Mouse (Mus musculus) adrenal gland, postnatal 36 days (tissue): ENCODE data around the gene Myo1h. TPM values are rescaled to one million over a fixed set of nuclear protein-coding genes. Genes with fewer than 3 reads are reported as not detected.

Experiments
- DNase-seq, 2 experiments: peaks; one replicate each; pipeline ENCODE4 v3.0.0; 2021; ENCODE audit warnings: mixed read lengths in 1 of 2
- long read RNA-seq, 2 experiments: library from polyadenylated mRNA; stranded (forward); transcript quantifications; one replicate each; pipeline ENCODE4 v2.0.0; 2021; ENCODE audit warnings: borderline sequencing depth in 2 of 2
- total RNA-seq, 2 experiments: library from RNA; stranded (reverse); gene quantifications; 2 replicates each; pipeline ENCODE4 v1.2.3; 2021

Myo1h gene
- total RNA-seq, result under 1 TPM in 1 of 2 experiments, not detected in 1; 0.26 TPM
- long read RNA-seq, experiment 1, result 0 reads
- long read RNA-seq, experiment 2, result 0 reads

GRCm38 (mm10) chr5:114288874-114289273 is at the start of gene Myo1h:
Gene Myo1h, plus strand, starts transcription at chr5:114289166.
- DNase-seq, result no peak

- no peak for DNase-seq
These were observed 49.2 kb upstream of the Myo1h start for GRCm38 (mm10) chr5:114239737-114240136.

GRCm38 (mm10) chr5:114246465-114246864 is 42.5 kb upstream of the Myo1h start:
- no peak for DNase-seq

- DNase-seq, result peak; percentile 71 to 81
These were observed 40.8 kb upstream of the Myo1h start for GRCm38 (mm10) chr5:114248174-114248589.

- no peak for DNase-seq
These were observed 29.5 kb upstream of the Myo1h start for GRCm38 (mm10) chr5:114259495-114259894.

GRCm38 (mm10) chr5:114261494-114261893 is 27.5 kb upstream of the Myo1h start:
- DNase-seq, result no peak

- no peak for DNase-seq
These were observed 24.9 kb upstream of the Myo1h start for GRCm38 (mm10) chr5:114264030-114264459.

- no peak for DNase-seq
These were observed 24.2 kb upstream of the Myo1h start for GRCm38 (mm10) chr5:114264791-114265190.

GRCm38 (mm10) chr5:114268646-114269045 is 20.3 kb upstream of the Myo1h start:
- DNase-seq, result no peak

- no peak for DNase-seq
These were observed 19.5 kb upstream of the Myo1h start for GRCm38 (mm10) chr5:114269499-114269898.

- peak; percentile 18 to 41 for DNase-seq
These were observed 19.0 kb upstream of the Myo1h start for GRCm38 (mm10) chr5:114269984-114270383.

- DNase-seq, result peak in 1 of 2 experiments; percentile 24
These were observed 15.1 kb upstream of the Myo1h start, which contains the start of gene Foxn4 for GRCm38 (mm10) chr5:114273693-114274402. Gene Foxn4, minus strand, starts transcription at chr5:114273807.

- no peak for DNase-seq
These were observed 13.6 kb upstream of the Myo1h start for GRCm38 (mm10) chr5:114275339-114275738.

GRCm38 (mm10) chr5:114275991-114276390 is 13.0 kb upstream of the Myo1h start:
- DNase-seq, result no peak

- no peak for DNase-seq
These were observed 9.4 kb upstream of the Myo1h start for GRCm38 (mm10) chr5:114279382-114280143.

GRCm38 (mm10) chr5:114282346-114282745 is 6.6 kb upstream of the Myo1h start:
- DNase-seq, result no peak

- DNase-seq, result no peak
These were observed 4.2 kb upstream of the Myo1h start for GRCm38 (mm10) chr5:114284604-114285397.

GRCm38 (mm10) chr5:114285398-114285700 is 3.6 kb upstream of the Myo1h start:
- no peak for DNase-seq

GRCm38 (mm10) chr5:114286102-114286501 is 2.9 kb upstream of the Myo1h start:
- no peak for DNase-seq

GRCm38 (mm10) chr5:114286872-114287571 is 1.9 kb upstream of the Myo1h start:
- DNase-seq, result no peak

- DNase-seq, result no peak
These were observed 570 bp upstream of the Myo1h start for GRCm38 (mm10) chr5:114288396-114288795.

- DNase-seq, result no peak
These were observed 1.0 kb downstream of the Myo1h start for GRCm38 (mm10) chr5:114290004-114290403.
